Mouse (Mus musculus): ENCODE data around the gene Artn. TPM values are rescaled to one million over a fixed set of nuclear protein-coding genes. Genes with fewer than 3 reads are reported as not detected.
A peak's percentile ranks its signal among the peaks of the same experiment; 100 is the strongest.

Artn gene
- polyA plus RNA-seq (2014; fragmentation: Nextera tagmentation; extraction: Ambion mirVana): 2.0 and 2.6 TPM in 2 replicates

- WGBS: under 1% methylated on average over 33 of the region's 33 CpGs
- peak; percentile 62 for DNase-seq (ENCODE audit: low spot score)
- Histone ChIP-seq H3K27me3 (ENCODE audit: control insufficient read depth, insufficient read depth, low read length) (peaks cover 31% of the 10 kb centered on the region), H3K4me3 (ENCODE audit: low read depth, low read length) (peak within 1 kb of the TSS; percentile 39), H3K27ac (replicated peaks; ENCODE audit: low read depth, low read length) (no peak within 1 kb of the TSS), H3K9me3 (replicated peaks; ENCODE audit: control insufficient read depth, low read length) (no peaks in the 10 kb centered on the region; the same call in 1 of the 2 replicates), H3K36me3 (replicated peaks; ENCODE audit: control insufficient read depth, insufficient read depth, low read depth, low read length) (no peaks in the 10 kb centered on the region), H3K4me2 (ENCODE audit: low read depth, low read length) (peak within 1 kb of the TSS; percentile 91), H3K4me1 (ENCODE audit: control insufficient read depth, insufficient read depth, low read length) (peaks cover 7% of the 10 kb centered on the region), H3K9ac (replicated peaks; ENCODE audit: low read length) (peak within 1 kb of the TSS; percentile 48)
- peak; percentile 40 for ATAC-seq (replicated peaks; ENCODE audit: insufficient number of reproducible peaks, low FRiP score, low TSS enrichment, low read depth)
Observed at GRCm38 (mm10) chr4:117929391-117929881, at the start of gene Artn. TSS of gene Artn (minus strand) at chr4:117929763.

DNA sequence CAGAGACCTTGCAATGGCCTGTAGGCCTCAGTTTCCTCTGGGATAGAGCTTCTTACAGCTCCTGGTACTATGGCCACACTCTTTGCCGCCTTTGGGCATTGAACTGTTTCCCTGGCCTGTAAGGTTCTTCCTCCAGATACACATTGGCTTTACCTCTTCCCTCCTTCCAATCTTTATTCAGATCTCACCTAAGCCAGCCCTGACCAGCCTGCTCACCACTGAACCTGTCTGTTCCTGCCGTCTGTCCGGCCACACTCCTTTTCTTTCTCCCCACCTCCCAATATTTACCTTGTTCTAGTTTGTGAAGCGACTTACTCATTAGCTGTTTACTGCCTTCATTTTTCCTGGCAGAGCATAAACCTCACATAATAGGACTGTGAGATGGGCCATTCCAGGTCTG, 49.6 kb upstream of the Artn start:
- ATAC-seq (replicated peaks; ENCODE audit: insufficient number of reproducible peaks, low FRiP score, low TSS enrichment, low read depth) (no peak), DNase-seq (ENCODE audit: low spot score) (no peak)
- Histone ChIP-seq H3K4me2 (ENCODE audit: low read depth, low read length) (no peak overlapping the region), H3K4me1 (ENCODE audit: control insufficient read depth, insufficient read depth, low read length) (no peaks in the 10 kb centered on the region), H3K27ac (replicated peaks; ENCODE audit: low read depth, low read length) (no peak overlapping the region), H3K9me3 (replicated peaks; ENCODE audit: control insufficient read depth, low read length) (no peaks in the 10 kb centered on the region), H3K36me3 (replicated peaks; ENCODE audit: control insufficient read depth, insufficient read depth, low read depth, low read length) (no peaks in the 10 kb centered on the region), H3K9ac (replicated peaks; ENCODE audit: low read length) (no peak overlapping the region), H3K4me3 (ENCODE audit: low read depth, low read length) (no peak overlapping the region), H3K27me3 (ENCODE audit: control insufficient read depth, insufficient read depth, low read length) (no peaks in the 10 kb centered on the region)
- WGBS: 93% methylated on average over 4 of the region's 4 CpGs

DNA sequence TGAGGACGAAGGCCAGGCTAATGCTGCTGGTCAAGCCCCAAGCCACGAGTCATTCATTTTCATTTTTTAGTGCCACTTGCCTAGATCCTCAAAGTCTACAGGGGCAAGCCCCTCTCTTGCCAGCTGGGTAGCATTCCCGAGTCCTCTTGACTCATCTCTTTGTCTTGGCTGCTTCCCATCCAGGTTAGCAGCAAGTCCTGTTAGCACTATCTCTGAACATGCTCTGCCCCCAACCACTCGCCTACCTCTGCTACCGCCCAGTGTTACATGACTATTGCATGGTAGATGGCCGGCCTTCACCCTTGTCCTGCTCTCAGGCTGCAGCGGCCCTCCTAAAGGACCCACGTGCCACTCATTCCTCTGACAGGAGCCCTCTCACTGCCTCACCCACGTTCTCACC, 48.7 kb upstream of the Artn start:
- no peaks in the 10 kb centered on the region for H3K9me3 ChIP-seq (replicated peaks; ENCODE audit: control insufficient read depth, low read length)
- ATAC-seq (replicated peaks; ENCODE audit: insufficient number of reproducible peaks, low FRiP score, low TSS enrichment, low read depth) (no peak), DNase-seq (ENCODE audit: low spot score) (no peak)
- H3K9ac ChIP-seq (replicated peaks; ENCODE audit: low read length): no peak overlapping the region
- no peaks in the 10 kb centered on the region for H3K4me1 ChIP-seq (ENCODE audit: control insufficient read depth, insufficient read depth, low read length)
- no peak overlapping the region for H3K4me2 ChIP-seq (ENCODE audit: low read depth, low read length)
- no peak overlapping the region for H3K4me3 ChIP-seq (ENCODE audit: low read depth, low read length)
- WGBS: 86% methylated on average over 9 of the region's 9 CpGs
- no peaks in the 10 kb centered on the region for H3K36me3 ChIP-seq (replicated peaks; ENCODE audit: control insufficient read depth, insufficient read depth, low read depth, low read length)
- H3K27me3 ChIP-seq (ENCODE audit: control insufficient read depth, insufficient read depth, low read length): no peaks in the 10 kb centered on the region
- no peak overlapping the region for H3K27ac ChIP-seq (replicated peaks; ENCODE audit: low read depth, low read length)

DNA sequence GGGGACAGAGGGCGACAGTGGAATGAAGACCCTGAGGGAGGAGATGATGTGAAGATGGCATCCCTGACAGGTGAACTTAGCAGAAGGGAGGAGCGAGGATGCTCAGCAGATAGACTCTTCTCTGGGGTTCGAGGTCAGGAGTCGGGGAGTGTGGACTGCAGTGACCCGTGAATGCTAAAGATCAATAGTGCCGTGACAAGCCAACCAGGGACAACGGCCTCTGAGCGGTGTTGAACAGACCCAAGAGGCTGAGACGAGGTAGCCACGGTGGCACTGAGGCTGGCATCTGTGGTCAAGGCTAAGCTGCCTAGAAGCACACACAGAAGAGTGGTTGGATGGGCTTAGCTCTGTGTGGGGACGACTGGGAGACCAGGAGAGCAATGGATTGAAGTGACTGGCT, 48.3 kb upstream of the Artn start:
- DNase-seq (ENCODE audit: low spot score): no peak
- Histone ChIP-seq H3K36me3 (replicated peaks; ENCODE audit: control insufficient read depth, insufficient read depth, low read depth, low read length) (no peaks in the 10 kb centered on the region), H3K27ac (replicated peaks; ENCODE audit: low read depth, low read length) (no peak overlapping the region), H3K9me3 (replicated peaks; ENCODE audit: control insufficient read depth, low read length) (no peaks in the 10 kb centered on the region), H3K27me3 (ENCODE audit: control insufficient read depth, insufficient read depth, low read length) (no peaks in the 10 kb centered on the region), H3K9ac (replicated peaks; ENCODE audit: low read length) (no peak overlapping the region), H3K4me2 (ENCODE audit: low read depth, low read length) (no peak overlapping the region), H3K4me1 (ENCODE audit: control insufficient read depth, insufficient read depth, low read length) (no peaks in the 10 kb centered on the region; the same call in 1 of the 2 replicates), H3K4me3 (ENCODE audit: low read depth, low read length) (no peak overlapping the region)
- WGBS: 85% methylated on average over 11 of the region's 11 CpGs
- no peak for ATAC-seq (replicated peaks; ENCODE audit: insufficient number of reproducible peaks, low FRiP score, low TSS enrichment, low read depth)

- no peak for DNase-seq (ENCODE audit: low spot score)
- Histone ChIP-seq H3K4me3 (ENCODE audit: low read depth, low read length) (no peak overlapping the region), H3K4me2 (ENCODE audit: low read depth, low read length) (no peak overlapping the region), H3K27me3 (ENCODE audit: control insufficient read depth, insufficient read depth, low read length) (no peaks in the 10 kb centered on the region), H3K9me3 (replicated peaks; ENCODE audit: control insufficient read depth, low read length) (no peaks in the 10 kb centered on the region), H3K36me3 (replicated peaks; ENCODE audit: control insufficient read depth, insufficient read depth, low read depth, low read length) (no peaks in the 10 kb centered on the region), H3K4me1 (ENCODE audit: control insufficient read depth, insufficient read depth, low read length) (no peaks in the 10 kb centered on the region; the same call in 1 of the 2 replicates), H3K27ac (replicated peaks; ENCODE audit: low read depth, low read length) (no peak overlapping the region), H3K9ac (replicated peaks; ENCODE audit: low read length) (no peak overlapping the region)
- ATAC-seq (replicated peaks; ENCODE audit: insufficient number of reproducible peaks, low FRiP score, low TSS enrichment, low read depth): no peak
- 71% methylated on average over 9 of the region's 9 CpGs for WGBS
Observed at GRCm38 (mm10) chr4:117977371-117977770, 47.8 kb upstream of the Artn start.

GRCm38 (mm10) chr4:117975820-117976219, 46.3 kb upstream of the Artn start:
- DNase-seq (ENCODE audit: low spot score) (no peak), ATAC-seq (replicated peaks; ENCODE audit: insufficient number of reproducible peaks, low FRiP score, low TSS enrichment, low read depth) (no peak)
- H3K9ac ChIP-seq (replicated peaks; ENCODE audit: low read length): no peak overlapping the region
- no peak overlapping the region for H3K4me2 ChIP-seq (ENCODE audit: low read depth, low read length)
- no peaks in the 10 kb centered on the region; the same call in 1 of the 2 replicates for H3K4me1 ChIP-seq (ENCODE audit: control insufficient read depth, insufficient read depth, low read length)
- no peaks in the 10 kb centered on the region for H3K27me3 ChIP-seq (ENCODE audit: control insufficient read depth, insufficient read depth, low read length)
- WGBS: 79% methylated on average over 1 of the region's 1 CpGs
- H3K36me3 ChIP-seq (replicated peaks; ENCODE audit: control insufficient read depth, insufficient read depth, low read depth, low read length): no peaks in the 10 kb centered on the region
- no peaks in the 10 kb centered on the region for H3K9me3 ChIP-seq (replicated peaks; ENCODE audit: control insufficient read depth, low read length)
- H3K4me3 ChIP-seq (ENCODE audit: low read depth, low read length): no peak overlapping the region
- H3K27ac ChIP-seq (replicated peaks; ENCODE audit: low read depth, low read length): no peak overlapping the region

- Histone ChIP-seq H3K9me3 (replicated peaks; ENCODE audit: control insufficient read depth, low read length) (no peaks in the 10 kb centered on the region), H3K4me2 (ENCODE audit: low read depth, low read length) (no peak overlapping the region), H3K9ac (replicated peaks; ENCODE audit: low read length) (no peak overlapping the region), H3K4me1 (ENCODE audit: control insufficient read depth, insufficient read depth, low read length) (no peaks in the 10 kb centered on the region; the same call in 1 of the 2 replicates), H3K4me3 (ENCODE audit: low read depth, low read length) (no peak overlapping the region), H3K27me3 (ENCODE audit: control insufficient read depth, insufficient read depth, low read length) (no peaks in the 10 kb centered on the region), H3K27ac (replicated peaks; ENCODE audit: low read depth, low read length) (no peak overlapping the region), H3K36me3 (replicated peaks; ENCODE audit: control insufficient read depth, insufficient read depth, low read depth, low read length) (no peaks in the 10 kb centered on the region)
- ATAC-seq (replicated peaks; ENCODE audit: insufficient number of reproducible peaks, low FRiP score, low TSS enrichment, low read depth) (no peak), DNase-seq (ENCODE audit: low spot score) (no peak)
- WGBS: 71% methylated on average over 5 of the region's 5 CpGs
Observed at GRCm38 (mm10) chr4:117974719-117975118, 45.2 kb upstream of the Artn start.

GRCm38 (mm10) chr4:117972999-117973398, 43.4 kb upstream of the Artn start:
- no peaks in the 10 kb centered on the region for H3K27me3 ChIP-seq (ENCODE audit: control insufficient read depth, insufficient read depth, low read length)
- H3K4me3 ChIP-seq (ENCODE audit: low read depth, low read length): no peak overlapping the region
- no peaks in the 10 kb centered on the region; the same call in 1 of the 2 replicates for H3K4me1 ChIP-seq (ENCODE audit: control insufficient read depth, insufficient read depth, low read length)
- no peak overlapping the region for H3K27ac ChIP-seq (replicated peaks; ENCODE audit: low read depth, low read length)
- no peak overlapping the region for H3K9ac ChIP-seq (replicated peaks; ENCODE audit: low read length)
- DNase-seq (ENCODE audit: low spot score): peak; percentile 20
- H3K36me3 ChIP-seq (replicated peaks; ENCODE audit: control insufficient read depth, insufficient read depth, low read depth, low read length): no peaks in the 10 kb centered on the region
- H3K4me2 ChIP-seq (ENCODE audit: low read depth, low read length): no peak overlapping the region
- H3K9me3 ChIP-seq (replicated peaks; ENCODE audit: control insufficient read depth, low read length): no peaks in the 10 kb centered on the region
- WGBS: 33% methylated on average over 10 of the region's 10 CpGs
- no peak for ATAC-seq (replicated peaks; ENCODE audit: insufficient number of reproducible peaks, low FRiP score, low TSS enrichment, low read depth)

Measured in embryonic facial prominence, embryonic 11.5 days (tissue).